Comparison of ENCODE assay signal across 16 mouse cellular contexts in genomic region chr10:21680789-21681188, GRCm38 (mm10).
A peak's percentile ranks its signal among the peaks of the same experiment; 100 is the strongest.
DNase-seq lines count a peak whose midpoint lies in the region; ATAC-seq and TF ChIP-seq lines count a peak whose summit lies in the region.
"Had no signal": no experiment of that assay in that cellular context is flagged by ENCODE, and none has a peak within 500 bp of the region (broad histone marks: within the 10 kb centered on the region; RNA-seq: fewer than 3 reads in every experiment).

No protein-coding gene starts in this region.

- no peak for TF ChIP-seq CTCF in forebrain, postnatal 0 days (IDR thresholded peaks at IDR 0.05; ENCODE audit: low read depth)

- 43% methylated on average over 4 of the region's 4 CpGs for WGBS in heart, embryonic 10.5 days
- 14% methylated on average over 4 of the region's 4 CpGs for WGBS in forebrain, postnatal 0 days
- WGBS in midbrain, embryonic 10.5 days, result 35% methylated on average over 4 of the region's 4 CpGs
- 26% methylated on average over 4 of the region's 4 CpGs for WGBS in neural tube, embryonic 14.5 days

- no peaks in the 10 kb centered on the region for H3K36me3 ChIP-seq in heart, embryonic 10.5 days
- no peaks in the 10 kb centered on the region for H3K36me3 ChIP-seq in forebrain, postnatal 0 days (ENCODE audit: insufficient read depth)
- no peaks in the 10 kb centered on the region for H3K36me3 ChIP-seq in midbrain, embryonic 10.5 days
- no peaks in the 10 kb centered on the region for H3K36me3 ChIP-seq in neural tube, embryonic 14.5 days (ENCODE audit: control insufficient read depth, insufficient read depth, low read length)
- H3K36me3 ChIP-seq: lung, embryonic 15.5 days; stomach, embryonic 15.5 days had no signal

- no peaks in the 10 kb centered on the region for H3K27me3 ChIP-seq in heart, embryonic 10.5 days (ENCODE audit: insufficient read depth, poor library complexity, severe bottlenecking)
- no peaks in the 10 kb centered on the region for H3K27me3 ChIP-seq in forebrain, postnatal 0 days (ENCODE audit: insufficient read depth, low read length)
- no peaks in the 10 kb centered on the region for H3K27me3 ChIP-seq in midbrain, embryonic 10.5 days (ENCODE audit: low read depth, poor library complexity, severe bottlenecking)
- H3K27me3 ChIP-seq in neural tube, embryonic 14.5 days (ENCODE audit: control insufficient read depth, insufficient read depth, low read length), result no peaks in the 10 kb centered on the region
- H3K27me3 ChIP-seq: lung, embryonic 15.5 days; stomach, embryonic 15.5 days had no signal

- H3K4me3 ChIP-seq in heart, embryonic 10.5 days, result no peak overlapping the region
- no peak overlapping the region for H3K4me3 ChIP-seq in forebrain, postnatal 0 days (ENCODE audit: low read depth, low read length)
- H3K4me3 ChIP-seq in midbrain, embryonic 10.5 days, result no peak overlapping the region
- H3K4me3 ChIP-seq in neural tube, embryonic 14.5 days (ENCODE audit: low read depth, low read length), result no peak overlapping the region
- H3K4me3 ChIP-seq: lung, embryonic 15.5 days; stomach, embryonic 15.5 days had no signal

- peak; percentile 90 for ATAC-seq in forebrain, postnatal 0 days
- peak; percentile 81; the same call in 1 of the 2 replicates for ATAC-seq in neural tube, embryonic 14.5 days (ENCODE audit: low read depth)
- ATAC-seq: intestine, embryonic 16.5 days had no signal

- intact Hi-C loops in heart, postnatal 10 days (cut with DNase I), result no loop called here

- H3K4me1 ChIP-seq in heart, embryonic 10.5 days, result peaks cover 29% of the 10 kb centered on the region
- peaks cover 7% of the 10 kb centered on the region for H3K4me1 ChIP-seq in forebrain, postnatal 0 days (ENCODE audit: insufficient read depth)
- H3K4me1 ChIP-seq in midbrain, embryonic 10.5 days, result peaks cover 34% of the 10 kb centered on the region
- H3K4me1 ChIP-seq in neural tube, embryonic 14.5 days (ENCODE audit: control insufficient read depth, insufficient read depth, low read length), result no peaks in the 10 kb centered on the region
- H3K4me1 ChIP-seq: stomach, embryonic 15.5 days had no signal

- no peaks in the 10 kb centered on the region for H3K9me3 ChIP-seq in heart, embryonic 10.5 days
- H3K9me3 ChIP-seq in forebrain, postnatal 0 days (ENCODE audit: low read length), result no peaks in the 10 kb centered on the region
- H3K9me3 ChIP-seq in midbrain, embryonic 10.5 days (replicated peaks), result no peaks in the 10 kb centered on the region
- H3K9me3 ChIP-seq in neural tube, embryonic 14.5 days (ENCODE audit: control insufficient read depth, low read length), result no peaks in the 10 kb centered on the region
- H3K9me3 ChIP-seq: lung, embryonic 15.5 days; stomach, embryonic 15.5 days had no signal

- no peak overlapping the region for H3K9ac ChIP-seq in forebrain, postnatal 0 days
- no peak overlapping the region for H3K9ac ChIP-seq in neural tube, embryonic 14.5 days (replicated peaks; ENCODE audit: low read depth, low read length)
- H3K9ac ChIP-seq: lung, embryonic 15.5 days; stomach, embryonic 15.5 days had no signal

- no peak for DNase-seq in heart, embryonic 10.5 days (ENCODE audit: low spot score)
- DNase-seq in heart, postnatal 10 days, result no peak
- peak; percentile 48 for DNase-seq in forebrain, postnatal 0 days
- peak; percentile 28 for DNase-seq in midbrain, embryonic 10.5 days (ENCODE audit: low spot score)
- DNase-seq in cerebellum, postnatal 14 days, result no peak
- no peak for DNase-seq in testis, postnatal 14 days (ENCODE audit: low spot score)
- DNase-seq in lung, adult 18-20 months, result no peak
- DNase-seq: cerebellum, adult 2 months; heart, adult 18-20 months; heart, postnatal 14 days; layer of hippocampus, adult 9-11 months; retina, postnatal 1 day had no signal

- H3K4me2 ChIP-seq in forebrain, postnatal 0 days (ENCODE audit: low read depth), result no peak overlapping the region
- H3K4me2 ChIP-seq in neural tube, embryonic 14.5 days (ENCODE audit: low read depth, low read length), result no peak overlapping the region
- H3K4me2 ChIP-seq: lung, embryonic 15.5 days; stomach, embryonic 15.5 days had no signal

- H3K27ac ChIP-seq in heart, embryonic 10.5 days, result peak overlapping the region; percentile 30; the same call in 1 of the 2 replicates
- H3K27ac ChIP-seq in forebrain, postnatal 0 days (ENCODE audit: low read depth, low read length), result no peak overlapping the region
- peak overlapping the region; percentile 64 for H3K27ac ChIP-seq in midbrain, embryonic 10.5 days (replicated peaks)
- H3K27ac ChIP-seq in neural tube, embryonic 14.5 days (ENCODE audit: low read depth, low read length), result no peak overlapping the region
- H3K27ac ChIP-seq: lung, embryonic 15.5 days; stomach, embryonic 15.5 days had no signal

Comparison
In these comparisons a context has a peak if more than half of its experiments do, and no peak if none do; other contexts are left out.
1. DNase-seq: peak in forebrain, postnatal 0 days (single experiment) and midbrain, embryonic 10.5 days (single experiment); none in heart, embryonic 10.5 days (single experiment), heart, postnatal 10 days (0 of 2), cerebellum, postnatal 14 days (0 of 2), testis, postnatal 14 days (single experiment) and lung, adult 18-20 months (0 of 2).
2. H3K27ac ChIP-seq: peak in heart, embryonic 10.5 days (single experiment) and midbrain, embryonic 10.5 days (single experiment); none in forebrain, postnatal 0 days (single experiment) and neural tube, embryonic 14.5 days (single experiment).